Mouse (Mus musculus): ENCODE data around the gene Dqx1. TPM values are rescaled to one million over a fixed set of nuclear protein-coding genes. Genes with fewer than 3 reads are reported as not detected.

Dqx1 gene
- total RNA-seq (2021) = 1 to 10 TPM; 3.7 TPM
- long read RNA-seq, experiment 1, partial matches to known transcripts = 1 of 11 reads
- long read RNA-seq, experiment 1, other reads (novel, unspliced or antisense) = 10 of 11 reads
- long read RNA-seq, experiment 2, partial matches to known transcripts = 0 of 10 reads
- long read RNA-seq, experiment 2, other reads (novel, unspliced or antisense) = 10 of 10 reads

DNA sequence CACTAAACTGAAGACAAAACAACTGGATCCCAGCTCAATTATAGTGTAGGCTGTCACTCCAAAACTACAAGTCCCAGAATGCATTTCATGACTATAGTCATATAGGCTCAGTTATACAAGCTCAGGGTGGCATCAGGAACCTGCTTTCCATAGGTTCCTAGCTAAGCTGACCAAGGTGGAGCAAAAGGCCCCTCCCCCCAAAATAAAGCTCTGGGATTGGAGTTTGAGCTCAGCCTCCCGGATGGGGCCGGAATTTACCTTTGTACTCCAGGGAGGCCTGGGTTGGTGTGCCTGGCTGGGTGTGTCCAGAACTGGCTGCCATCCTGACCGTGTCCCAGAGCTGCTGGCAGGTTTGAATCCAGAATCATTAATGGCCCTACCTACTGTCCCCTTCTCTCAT lies at the start of gene Dqx1:
TSS of gene Dqx1 (plus strand) at position 55 of the 400 bp plus-strand sequence.
- peak; percentile 38 for DNase-seq

DNA sequence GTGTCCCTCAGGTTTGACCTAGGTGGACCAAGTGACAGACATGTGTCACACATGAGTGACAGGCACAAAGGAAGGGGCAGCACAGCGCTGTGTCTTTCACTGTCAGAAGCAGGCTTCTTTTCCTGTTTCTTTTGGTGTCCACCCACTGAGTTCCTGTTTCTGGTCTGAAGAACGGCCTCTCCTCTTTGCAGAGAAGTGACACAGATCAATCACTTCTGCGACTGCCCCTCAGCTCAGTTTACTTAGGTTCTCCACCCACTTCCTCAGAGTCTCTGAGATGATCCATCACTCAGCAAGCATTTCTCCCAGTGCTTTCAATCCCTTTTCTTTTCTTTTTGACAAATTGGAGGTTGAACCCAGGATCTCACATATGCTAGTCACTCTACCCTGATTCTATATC lies 49.0 kb upstream of the Dqx1 start:
- no peak for DNase-seq

DNA sequence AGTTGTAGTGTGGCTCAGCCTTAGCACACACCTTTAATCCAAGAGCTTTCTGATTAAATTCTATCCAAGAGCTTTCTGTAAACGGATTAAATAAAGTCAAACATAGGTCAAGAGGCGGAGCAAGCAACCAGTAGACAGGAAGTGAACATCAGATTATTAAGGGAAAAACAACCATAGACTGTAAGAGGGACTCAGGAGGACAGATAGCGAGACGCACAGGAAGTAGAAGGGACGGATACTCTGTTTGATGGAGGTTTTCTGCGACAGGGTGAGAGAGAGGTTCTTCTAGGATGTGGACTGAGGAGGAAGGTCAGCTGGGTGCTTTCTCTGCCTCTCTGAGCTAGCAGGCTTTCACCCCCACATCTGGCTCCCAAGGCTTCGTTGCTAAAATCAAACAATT lies 47.6 kb upstream of the Dqx1 start:
- DNase-seq = no peak

DNA sequence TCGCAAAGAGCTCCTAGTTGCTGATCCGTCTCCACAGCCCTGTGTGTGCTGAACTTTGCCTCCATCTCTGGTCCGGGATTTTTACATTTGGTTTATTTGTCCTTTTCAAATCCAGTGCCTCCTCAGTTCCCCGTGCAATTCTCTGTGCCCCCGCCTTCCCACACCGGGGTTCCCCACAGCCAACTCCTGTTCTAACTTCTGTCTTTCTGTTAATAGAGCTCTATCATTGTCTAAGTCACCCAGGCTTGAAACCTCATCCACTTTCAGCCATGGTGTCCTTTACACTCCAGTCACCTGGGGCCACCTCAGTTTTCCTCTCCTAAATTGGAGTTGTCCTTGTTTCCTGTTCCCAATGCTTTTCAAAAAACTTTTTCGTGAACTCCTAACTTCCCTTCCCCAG lies 46.4 kb upstream of the Dqx1 start:
- no peak for DNase-seq

DNA sequence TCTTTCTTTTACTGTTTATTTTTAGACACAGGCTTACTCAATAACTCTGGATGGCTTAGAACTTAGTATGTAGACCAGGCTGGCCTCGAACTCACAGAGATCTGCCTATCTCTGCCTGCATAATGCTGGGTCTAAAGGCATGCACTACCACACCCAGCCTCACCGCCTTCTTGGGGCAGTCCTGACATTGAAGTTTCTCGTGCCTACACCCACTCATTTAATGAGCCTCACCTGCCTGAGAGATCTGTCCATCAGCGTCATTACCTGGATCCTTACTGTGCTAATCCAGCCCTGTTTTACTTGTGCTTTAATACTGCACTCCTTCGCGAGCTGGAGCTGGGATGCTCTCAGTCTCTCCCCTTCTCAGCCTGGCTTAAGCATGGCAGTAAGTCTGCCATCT lies 45.9 kb upstream of the Dqx1 start:
- DNase-seq = no peak

DNA sequence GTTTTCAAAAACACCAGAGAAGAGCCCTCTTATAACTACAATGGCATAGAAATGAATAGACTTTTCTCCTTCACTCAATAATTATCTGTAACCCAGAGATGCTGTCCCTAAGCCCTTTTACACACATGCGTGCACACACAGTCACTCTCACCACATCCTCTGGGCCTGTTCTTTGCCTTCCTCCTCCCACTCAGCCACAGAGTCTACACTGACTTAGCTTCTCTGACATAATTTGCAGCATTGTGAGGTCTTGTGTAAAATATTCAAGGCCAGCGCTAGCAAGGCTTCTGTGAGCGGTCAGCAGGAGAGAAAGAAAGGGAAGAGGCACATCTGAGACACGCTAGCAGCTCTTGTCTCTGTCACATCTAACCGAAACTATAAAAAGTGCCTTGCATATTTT lies 44.2 kb upstream of the Dqx1 start:
- DNase-seq = no peak

DNA sequence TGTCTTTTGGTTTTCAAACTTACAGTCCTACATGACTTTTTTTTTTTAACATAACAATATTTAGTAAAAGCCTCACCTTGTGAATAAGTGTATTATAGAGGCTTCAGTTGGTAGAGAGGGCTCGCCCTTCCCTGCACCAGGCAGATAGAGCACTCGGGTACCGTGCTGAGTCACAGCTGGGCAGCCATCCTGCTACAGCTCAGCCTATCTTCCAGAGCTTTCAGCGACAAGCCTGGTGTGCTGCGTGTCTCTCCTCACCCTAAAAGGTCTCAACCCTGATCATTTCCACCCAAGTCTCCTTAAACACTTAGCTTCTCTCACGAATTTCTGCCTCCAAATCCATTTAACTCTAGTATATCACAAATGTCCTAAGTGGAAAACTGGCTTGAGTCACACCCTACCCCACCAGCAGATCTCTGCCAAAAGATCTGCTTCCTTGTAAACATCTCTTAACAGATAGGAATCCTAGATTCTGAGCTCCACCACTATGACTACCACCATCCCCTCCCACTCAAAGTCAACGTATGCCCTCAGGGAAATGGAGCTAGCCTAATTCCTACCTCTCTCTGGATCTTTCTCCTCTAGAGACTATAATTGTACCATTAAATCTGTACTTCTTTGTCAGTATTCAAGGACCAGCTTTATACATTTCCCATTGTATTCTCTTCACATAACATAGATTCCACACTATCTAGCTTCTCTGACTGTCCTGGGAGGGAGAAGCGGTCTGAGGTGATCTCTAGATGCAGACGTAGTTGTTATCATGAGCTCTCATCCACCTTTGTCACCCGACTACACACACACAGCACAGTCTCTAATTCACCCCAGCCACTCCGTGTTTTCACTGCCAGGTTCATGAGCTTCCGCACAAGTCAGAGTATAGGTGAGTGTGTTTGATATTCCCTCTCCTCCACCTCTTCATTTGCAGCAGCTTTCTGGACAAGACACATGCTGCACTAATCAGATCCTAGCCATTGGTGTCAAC lies 42.9 kb upstream of the Dqx1 start:
- no peak for DNase-seq

DNA sequence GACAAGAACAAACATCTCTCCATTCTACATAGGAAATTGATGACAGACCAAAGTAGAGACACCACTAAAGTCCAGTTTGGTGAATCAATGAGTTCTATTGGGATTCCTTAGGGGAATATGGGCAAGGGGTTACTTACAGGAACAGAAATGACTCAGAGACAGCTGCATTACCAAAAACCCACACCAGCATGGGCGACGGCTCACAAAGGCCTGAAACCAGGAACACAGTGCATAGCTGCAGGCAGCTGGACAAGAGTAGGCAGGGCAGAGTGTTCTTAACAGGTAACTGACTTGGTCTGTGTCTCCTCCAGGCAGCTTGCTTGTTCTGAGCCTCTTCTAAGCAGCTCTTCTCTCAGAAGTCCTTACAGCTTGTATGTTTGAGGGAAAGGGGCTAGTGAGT lies 41.9 kb upstream of the Dqx1 start:
- no peak for DNase-seq

DNA sequence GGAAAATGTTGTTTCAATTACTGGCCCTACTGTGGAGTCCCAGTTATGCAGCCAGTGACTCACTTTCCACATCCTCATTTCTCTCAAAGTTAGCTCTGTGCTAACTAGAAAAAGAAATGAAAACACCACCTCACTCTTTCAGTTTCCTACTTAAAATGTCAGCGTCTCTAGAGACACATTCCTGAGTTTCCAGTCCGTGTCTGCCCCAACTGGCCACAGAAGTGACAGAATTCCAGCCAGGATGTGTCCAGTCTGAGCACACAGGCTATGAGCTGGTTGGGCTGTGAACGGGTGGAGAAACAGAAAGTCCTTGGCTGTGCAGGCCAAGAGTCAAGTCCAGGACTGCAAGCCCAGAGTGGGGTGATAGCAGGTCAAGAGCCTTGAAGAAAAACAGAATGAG lies 40.5 kb upstream of the Dqx1 start:
- DNase-seq = peak; percentile 45

DNA sequence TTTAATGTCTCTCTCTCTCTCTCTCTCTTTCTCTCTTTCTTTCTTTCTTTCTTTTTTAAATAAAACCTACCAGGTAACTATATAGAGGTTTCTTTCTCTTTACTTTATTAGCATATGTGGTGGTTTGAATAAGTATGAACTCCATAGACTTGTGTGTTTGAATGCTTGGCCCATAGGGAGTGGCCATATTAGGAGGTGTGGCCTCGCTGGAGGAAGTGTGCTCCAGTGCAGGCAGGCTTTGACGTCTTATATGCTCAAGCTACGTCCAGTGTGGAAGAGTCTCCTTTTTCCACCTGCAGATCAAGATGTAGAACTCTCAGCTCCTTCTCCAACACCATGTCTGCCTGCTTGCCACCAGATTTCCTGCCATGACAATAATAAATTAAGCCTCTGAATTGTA lies 38.6 kb upstream of the Dqx1 start:
- DNase-seq = no peak

DNA sequence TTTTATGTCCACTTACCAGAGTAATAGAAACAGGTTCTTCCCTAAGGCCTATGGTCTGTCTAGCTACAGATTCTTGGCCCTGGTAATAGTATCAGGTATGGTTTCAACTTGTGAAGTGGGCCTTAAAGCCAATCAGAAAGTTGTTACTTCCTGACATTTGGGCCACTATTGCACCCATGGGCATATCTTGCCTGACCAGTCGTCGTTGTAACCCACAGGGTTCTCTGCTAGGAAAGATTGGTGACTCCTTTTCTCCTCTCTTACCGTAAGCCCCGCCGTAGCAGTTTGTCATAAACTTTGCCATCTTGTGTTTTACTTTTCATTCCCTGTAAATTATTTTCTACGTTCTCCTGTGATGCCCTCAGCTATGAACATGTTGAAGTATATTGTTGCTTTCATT lies 37.5 kb upstream of the Dqx1 start:
- no peak for DNase-seq

DNA sequence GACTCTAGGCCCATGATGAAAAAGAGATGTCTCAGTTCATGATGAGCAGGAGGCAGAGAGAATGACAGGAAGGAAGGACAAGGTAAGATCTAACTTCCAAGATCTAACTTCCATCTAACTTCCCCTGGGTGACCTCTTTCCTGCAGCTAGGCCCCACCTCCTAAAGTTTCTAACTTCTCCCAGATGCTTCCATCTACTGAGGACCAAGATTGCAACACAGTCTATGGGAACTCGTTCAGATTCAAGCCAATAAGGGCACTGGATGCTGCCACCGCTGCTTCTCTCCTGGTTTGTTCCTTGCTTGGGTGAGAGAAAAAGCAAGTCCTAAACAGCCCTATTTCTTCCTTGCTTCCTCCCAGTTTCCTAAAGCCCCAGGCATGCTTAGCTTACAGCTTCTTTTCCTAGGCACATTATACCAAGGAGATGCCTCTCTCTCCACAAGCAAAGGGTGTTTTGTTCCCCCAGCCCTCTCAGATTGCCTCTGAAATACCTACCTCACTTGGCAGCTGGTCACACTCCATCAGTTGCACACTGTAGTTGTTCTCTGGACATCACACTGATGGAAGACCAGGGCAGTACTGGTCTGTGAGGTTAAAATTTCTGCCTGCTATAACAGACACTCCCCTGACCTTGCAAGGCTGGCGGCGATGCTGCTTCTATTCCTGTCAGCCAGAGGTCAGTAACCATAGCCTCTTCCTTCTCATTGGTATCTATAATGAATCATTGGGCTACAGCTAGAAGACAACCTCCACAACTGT lies 36.6 kb upstream of the Dqx1 start:
- DNase-seq = no peak

DNA sequence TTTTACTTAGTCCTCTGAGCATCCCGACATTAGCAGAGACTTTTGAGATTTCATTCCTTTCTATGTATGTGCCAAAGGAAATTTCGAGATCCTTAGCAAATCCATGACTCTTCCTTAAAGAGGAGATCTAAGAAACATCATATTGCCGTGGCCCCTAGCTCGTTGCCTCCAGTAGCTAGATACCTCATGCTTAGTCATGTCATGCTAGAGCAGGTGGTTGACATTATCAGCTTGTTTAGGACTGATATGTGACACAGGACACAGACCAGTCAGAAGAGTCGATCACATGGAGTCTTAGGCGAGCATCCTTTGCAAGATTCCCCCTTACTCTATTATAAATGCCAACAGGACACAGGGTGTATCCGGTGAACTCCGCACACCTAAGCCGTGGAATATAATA lies 34.6 kb upstream of the Dqx1 start:
- no peak for DNase-seq

DNA sequence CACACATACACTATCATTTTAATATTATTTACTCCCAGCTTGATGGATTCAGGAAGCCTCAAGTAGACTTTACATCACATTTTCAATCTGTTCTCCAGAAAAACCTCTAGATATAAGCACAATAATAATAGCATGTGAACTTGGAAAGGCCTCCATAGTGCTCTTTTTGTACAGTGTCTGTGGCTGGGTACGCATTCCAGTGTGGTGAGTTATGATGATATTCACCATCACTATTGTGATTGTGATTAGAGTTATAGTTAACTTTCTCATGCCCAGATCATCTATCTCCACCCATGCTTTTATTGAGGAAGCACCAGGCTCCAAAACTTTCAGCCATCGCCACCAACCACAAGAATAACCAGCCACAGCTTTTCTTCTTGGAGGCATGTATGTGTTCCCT lies 33.9 kb upstream of the Dqx1 start:
- no peak for DNase-seq

DNA sequence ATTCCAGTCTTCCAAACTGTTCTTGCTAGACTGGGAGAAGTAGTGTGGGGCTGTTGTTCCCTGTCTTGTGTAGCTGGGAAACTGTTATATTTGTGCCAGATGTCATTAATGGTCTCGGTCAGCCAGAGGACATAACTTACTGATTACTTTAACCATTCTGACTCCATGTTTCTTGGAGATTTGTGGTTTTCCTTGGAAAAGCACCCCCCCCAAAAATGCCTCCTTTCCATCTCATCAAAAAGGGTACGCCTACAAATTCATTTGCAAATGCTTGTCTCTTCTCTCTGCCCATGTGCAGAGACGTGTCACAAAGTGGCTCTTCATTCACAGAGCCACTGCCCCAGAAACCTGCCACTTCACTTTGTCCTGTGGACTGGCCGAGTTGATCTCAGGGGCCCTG lies 33.2 kb upstream of the Dqx1 start:
- no peak for DNase-seq

DNA sequence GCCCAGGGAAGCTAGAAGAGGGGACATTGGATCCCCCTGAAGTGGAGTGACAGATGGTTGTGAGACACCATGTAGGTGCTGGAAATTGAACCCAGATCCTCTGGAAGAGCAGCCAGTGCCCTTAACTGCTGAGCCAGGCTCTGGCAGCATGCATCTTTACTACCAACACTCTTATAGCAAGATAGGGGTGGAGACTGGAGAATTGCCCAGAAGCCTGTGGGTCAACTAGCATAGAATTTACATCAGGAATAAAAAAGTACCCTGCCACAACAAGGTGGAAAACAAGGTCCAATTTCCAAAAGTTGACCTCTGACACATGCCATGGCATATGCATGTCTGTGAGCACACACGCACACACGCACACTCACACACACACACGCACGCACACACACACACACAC lies 32.4 kb upstream of the Dqx1 start:
- no peak for DNase-seq

DNA sequence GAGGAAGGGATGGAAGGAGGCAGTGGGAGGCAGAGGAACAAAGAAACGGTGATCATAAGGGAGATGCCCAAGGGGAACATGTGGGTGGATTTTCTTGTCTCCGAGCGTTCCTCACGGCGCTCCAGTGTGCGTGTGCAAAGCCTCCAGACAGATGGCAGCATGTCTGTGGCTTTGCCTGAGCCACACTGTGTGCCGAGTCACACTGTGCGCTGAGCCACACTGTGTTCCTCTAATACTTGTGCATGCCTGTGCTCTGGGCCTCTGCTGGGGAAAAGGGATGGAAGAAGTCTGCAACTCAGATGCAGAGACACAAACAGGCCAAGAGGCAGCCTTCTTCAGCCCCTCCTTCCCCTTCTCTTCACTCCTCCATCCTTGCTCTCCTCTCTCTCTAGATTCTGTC lies 30.4 kb upstream of the Dqx1 start:
- DNase-seq = no peak

DNA sequence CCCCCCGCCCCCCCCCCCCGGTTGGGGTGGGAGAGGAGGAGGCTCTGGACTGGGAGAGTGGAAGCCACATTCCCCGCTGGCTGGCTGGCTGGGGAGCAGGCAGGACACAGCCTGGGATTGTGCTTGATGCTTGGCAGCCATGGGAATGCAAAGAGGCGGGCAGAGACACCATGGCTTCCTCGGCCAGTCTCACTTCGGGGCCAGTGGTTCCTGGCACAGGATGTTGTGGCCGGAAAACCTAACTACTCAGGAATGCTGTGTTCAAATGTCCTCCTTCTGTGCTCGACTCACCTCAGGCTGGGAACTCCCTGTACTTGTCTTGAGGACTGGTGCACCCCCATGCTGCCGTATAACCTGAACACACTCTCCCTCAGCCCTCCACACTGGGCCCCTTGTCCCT lies 29.9 kb upstream of the Dqx1 start:
- no peak for DNase-seq

DNA sequence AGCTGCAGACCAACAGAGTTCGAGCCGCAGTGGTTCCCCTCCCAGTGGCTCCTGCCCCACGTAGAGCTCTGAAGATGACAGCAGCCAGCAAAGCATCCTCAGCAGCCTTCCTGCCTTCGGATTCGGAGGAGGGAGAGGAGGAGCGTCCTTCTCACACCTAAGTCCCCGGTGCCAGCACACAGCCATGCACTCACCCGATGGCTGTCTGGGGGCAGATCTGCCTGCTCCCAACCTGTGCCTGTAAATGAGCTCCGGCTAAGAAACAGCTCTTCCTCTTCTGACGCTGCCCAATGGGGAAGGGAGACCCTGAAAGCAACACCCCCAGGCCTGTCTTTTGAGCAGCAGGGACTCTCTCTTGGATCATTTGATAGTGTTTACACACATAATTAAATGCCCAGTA lies 27.9 kb upstream of the Dqx1 start:
- no peak for DNase-seq

DNA sequence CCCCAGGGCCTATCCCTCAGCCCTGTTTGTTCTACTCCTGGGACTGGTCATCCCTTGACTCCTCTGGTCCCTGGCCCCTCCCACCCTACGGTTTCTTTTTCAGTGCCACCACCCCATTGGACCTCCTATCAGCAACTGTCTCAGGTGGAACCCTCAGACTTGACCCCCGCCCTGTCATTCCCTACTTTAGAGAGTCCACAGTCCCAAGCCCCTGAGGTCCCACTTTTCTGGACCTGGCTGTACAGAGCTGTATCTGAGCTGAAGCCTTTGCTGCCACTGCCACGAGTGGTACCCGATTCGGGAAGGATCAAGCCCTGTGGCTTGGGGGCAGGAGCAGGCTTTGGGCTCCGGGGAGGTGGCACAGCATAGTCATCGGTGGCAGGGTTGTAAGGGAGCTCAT lies 26.5 kb upstream of the Dqx1 start:
- DNase-seq = no peak

DNA sequence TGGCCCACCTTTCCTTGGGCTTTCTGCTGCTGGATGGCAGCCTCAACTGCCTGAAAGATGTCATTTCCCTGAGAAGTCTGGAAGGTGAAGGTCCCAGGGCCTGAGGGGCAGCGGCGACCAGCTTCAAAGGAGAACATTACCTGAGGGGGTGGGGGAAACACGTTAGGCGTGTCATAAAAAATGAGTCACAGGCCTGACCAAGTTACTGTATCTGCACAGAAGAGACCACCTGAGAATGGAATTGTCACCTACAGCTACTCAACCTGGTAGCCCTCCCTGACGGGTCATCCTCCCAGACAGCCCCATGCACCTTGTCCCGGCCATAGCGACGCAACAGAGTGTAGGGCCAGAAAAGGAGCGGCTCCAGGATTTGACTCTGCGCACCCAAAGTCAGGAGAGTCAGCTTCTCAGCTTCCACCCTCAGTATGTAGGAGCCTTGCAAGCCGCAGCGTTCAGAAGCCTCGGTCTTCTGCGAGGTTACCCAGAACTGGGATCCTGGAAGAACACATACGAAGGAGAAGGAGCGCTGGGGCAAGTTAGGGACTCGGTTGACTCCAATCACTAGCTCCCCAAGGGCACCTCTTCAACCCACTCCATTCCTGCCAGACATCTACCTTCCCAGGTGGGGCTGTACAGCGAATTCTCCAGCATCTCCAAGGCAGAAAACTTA lies 25.6 kb upstream of the Dqx1 start:
- no peak for DNase-seq

DNA sequence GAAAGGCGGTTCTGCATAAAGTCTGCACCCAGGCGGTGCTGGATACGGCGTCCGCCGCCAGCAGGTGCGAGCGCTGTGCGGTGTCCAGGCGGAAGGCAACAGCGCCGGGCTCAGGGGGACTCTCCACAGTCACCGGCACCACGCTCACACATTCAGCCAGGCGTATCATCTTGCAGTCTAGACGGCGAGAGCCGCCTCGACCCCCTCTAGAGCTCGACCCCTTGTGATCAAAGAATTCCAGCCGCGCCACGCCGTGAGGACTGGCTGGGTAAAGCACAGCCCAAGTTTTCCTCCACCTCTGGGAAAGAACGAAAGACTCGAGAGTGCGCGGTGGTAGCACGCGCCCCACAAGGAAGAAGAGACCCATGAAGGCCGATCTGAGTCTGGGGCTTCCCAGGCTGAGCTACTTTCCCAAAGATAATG lies 24.9 kb upstream of the Dqx1 start:
- DNase-seq = peak; percentile 52
